Mouse (Mus musculus): ENCODE data around the gene Fer.

DNA sequence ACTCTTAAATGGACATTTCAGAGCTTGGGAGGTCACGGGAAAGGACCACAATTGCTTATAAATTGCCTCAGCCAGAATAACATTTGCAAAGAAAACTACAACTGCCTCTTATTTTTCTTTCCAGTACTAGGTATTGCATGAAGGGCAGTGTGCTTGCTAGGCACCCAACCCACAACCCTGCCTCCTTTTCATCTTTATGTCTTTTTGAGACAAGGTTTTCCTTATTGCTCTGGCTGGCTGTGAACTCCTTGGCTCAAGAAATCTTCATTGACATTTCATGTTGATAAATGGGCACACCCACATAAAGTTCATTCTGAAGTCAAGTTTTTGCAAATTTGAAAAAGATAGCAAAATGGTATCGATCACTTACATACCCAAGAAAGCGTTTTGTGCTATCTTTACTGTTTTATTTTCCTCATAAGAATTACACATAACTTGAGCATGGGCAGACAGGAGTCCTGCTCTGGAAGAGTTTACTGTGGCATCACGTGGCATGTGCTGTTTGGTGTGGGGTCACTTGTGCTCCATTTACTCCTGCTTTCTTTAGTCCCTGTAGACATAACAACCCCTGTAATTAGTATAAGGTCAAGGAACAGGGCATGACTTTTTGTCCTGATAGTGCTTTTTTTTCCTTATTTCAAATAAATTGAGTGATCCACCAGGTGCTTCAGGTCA, 142.8 kb downstream of the Fer start:
- TF ChIP-seq POLR2A (IDR thresholded peaks at IDR 0.05; ENCODE audit: control insufficient read depth, low read depth, low read length) (no peak), CTCF (IDR thresholded peaks at IDR 0.05; ENCODE audit: control insufficient read depth, insufficient read depth, insufficient replicate concordance, low read depth, low read length) (no peak)
